Mouse (Mus musculus) small intestine, adult 2 months (tissue): Measurements from ENCODE around the gene Zfp524. TPM values are rescaled to one million over a fixed set of nuclear protein-coding genes. Genes with fewer than 3 reads are reported as not detected.

Experiments used
- H3K27ac ChIP-seq: fragments of 200-500 bp; 2 replicates; pipeline ENCODE4 v1.5.1; 2012; ENCODE audit warnings: low read depth, low read length, control low read depth, inconsistent platforms; ENCODE audit not compliant: insufficient read depth
- H3K27me3 ChIP-seq: fragments of 200-500 bp; 2 replicates; pipeline ENCODE4 v1.6.1; 2012; ENCODE audit warnings: mild to moderate bottlenecking, moderate library complexity, low read length, inconsistent platforms; ENCODE audit not compliant: control insufficient read depth, insufficient read depth
- H3K36me3 ChIP-seq: fragments of 200-500 bp; 2 replicates; pipeline ENCODE4 v1.6.1; 2012; ENCODE audit warnings: mild to moderate bottlenecking, low read length, control low read depth, inconsistent platforms; ENCODE audit not compliant: control insufficient read depth, insufficient read depth
- H3K4me1 ChIP-seq: fragments of 200-500 bp; 2 replicates; pipeline ENCODE4 v1.6.1; 2012; ENCODE audit warnings: low read length, inconsistent platforms, mixed read lengths; ENCODE audit not compliant: control insufficient read depth, insufficient read depth, insufficient read length
- H3K4me3 ChIP-seq: fragments of 200-500 bp; 2 replicates; pipeline ENCODE4 v1.5.1; 2012; ENCODE audit warnings: low read depth, mild to moderate bottlenecking, control low read depth, inconsistent platforms, low read length, moderate library complexity
- CTCF ChIP-seq: fragments of 200-500 bp; IDR thresholded peaks from 2 replicates; pipeline ENCODE4 v1.5.1; 2012; ENCODE audit warnings: low read depth, mild to moderate bottlenecking, control low read depth, inconsistent platforms, low read length, moderate library complexity, mixed read lengths; ENCODE audit not compliant: insufficient replicate concordance, insufficient read length; ENCODE audit errors: extremely low read depth
- POLR2A ChIP-seq: fragments of 200-500 bp; IDR thresholded peaks from 2 replicates; pipeline ENCODE4 v1.6.1; 2012; ENCODE audit warnings: low read depth, mild to moderate bottlenecking, control low read depth, inconsistent platforms, low read length, moderate library complexity
- WGBS: fragments of 180-500 bp; shearing (Covaris S2); methylation state at CpG from one replicate; pipeline ENCODE4 v1.1.7; 2018; 5-methylcytosine and 5-hydroxymethylcytosine counted together
- polyA plus RNA-seq: library from polyadenylated mRNA; depleted of rRNA; stranded (reverse); fragments of >200 nt; gene quantifications from 2 replicates; pipeline ENCODE4 v1.2.3, GENCODE M21; 2012

Zfp524 gene
- polyA plus RNA-seq, 1 experiment = 51.0 TPM

DNA sequence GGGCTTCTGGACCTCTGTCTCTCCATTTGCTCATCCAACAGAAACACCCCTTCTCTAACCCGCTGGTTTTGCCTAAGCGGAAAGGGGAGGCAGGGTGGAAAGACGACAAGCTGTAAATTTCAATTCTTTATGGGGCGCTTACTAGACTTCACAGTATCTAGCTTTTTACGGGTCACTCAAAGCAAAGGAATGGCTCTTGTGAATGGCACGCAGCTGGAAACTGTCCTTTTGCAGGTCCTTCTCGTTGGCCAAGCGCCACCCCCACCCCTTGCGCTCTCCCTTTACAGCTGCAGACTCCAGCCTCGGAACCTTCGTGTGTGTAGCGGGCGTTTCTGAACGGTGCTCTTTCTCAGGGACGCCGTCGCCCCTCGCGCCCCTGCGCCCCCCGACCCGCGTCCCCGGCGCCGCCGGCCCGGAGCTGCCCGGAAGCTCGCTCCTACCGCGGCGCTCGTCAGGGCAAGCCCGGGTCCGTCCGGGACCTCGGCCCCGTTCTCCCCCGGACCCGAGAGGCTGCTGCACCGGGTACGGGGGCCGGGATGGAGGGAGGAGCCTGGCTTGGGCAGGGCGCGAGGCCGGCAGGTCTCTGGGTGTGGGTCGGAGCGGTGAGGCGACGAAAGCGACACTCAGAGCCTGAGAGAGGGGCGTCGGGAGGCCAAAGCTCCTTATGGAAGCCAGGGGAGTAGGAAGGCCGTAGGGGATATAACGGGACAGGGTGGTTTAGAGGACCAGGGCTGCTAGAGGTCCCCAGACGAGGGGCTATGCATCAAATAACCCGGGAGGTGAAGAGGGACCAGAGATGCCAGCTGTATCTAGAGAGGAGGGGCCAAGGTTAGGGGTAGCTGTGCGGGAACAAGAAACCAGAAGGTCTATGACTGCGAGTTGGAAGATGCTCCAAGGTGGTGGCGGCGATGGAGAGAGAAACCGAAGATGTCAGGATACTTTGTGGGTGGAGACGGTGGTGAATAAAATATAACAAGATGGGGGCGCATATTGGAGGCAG, 37.3 kb downstream of the Zfp524 start, which contains the start of gene Zfp580:
Zfp580 (plus strand) TSS at position 346 of the 1,000 bp plus-strand sequence.
- Histone ChIP-seq H3K27ac (no peak within 1 kb of the TSS), H3K27me3 (peaks cover 57% of the 10 kb centered on the region), H3K4me3 (peak within 1 kb of the TSS; percentile 82), H3K36me3 (no peaks in the 10 kb centered on the region), H3K4me1 (peaks cover 4% of the 10 kb centered on the region)
- WGBS = 2% methylated on average over 65 of the region's 65 CpGs
- TF ChIP-seq CTCF = no peak
- peak; percentile 27; the same call in 1 of the 2 replicates for TF ChIP-seq POLR2A

DNA sequence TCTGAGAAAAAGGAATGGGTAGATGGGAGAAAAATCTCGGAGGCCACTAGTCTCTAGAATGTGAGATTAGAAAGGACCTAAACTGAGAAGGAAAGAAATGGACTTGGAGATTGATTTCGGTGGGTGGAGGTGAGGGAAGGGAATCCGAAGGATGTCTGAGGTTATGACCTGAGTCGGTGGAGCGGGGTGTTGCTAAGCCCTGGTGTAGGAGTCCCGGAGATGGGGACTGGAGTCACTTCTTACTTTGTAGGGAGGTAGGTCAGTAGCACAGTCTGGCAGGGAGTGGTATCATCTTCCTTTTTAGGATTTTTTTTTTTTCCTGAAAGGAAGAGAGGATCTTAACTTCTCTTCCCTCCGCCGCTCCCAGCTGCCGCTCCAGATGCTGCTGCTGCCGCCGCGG, 38.2 kb downstream of the Zfp524 start:
- Histone ChIP-seq H3K27ac (no peak overlapping the region), H3K36me3 (no peaks in the 10 kb centered on the region), H3K4me1 (peaks cover 6% of the 10 kb centered on the region), H3K27me3 (peaks cover 64% of the 10 kb centered on the region), H3K4me3 (peak overlapping the region; percentile 18; the same call in 1 of the 2 replicates)
- no peak for TF ChIP-seq POLR2A
- no peak for TF ChIP-seq CTCF
- WGBS = 9% methylated on average over 12 of the region's 12 CpGs

DNA sequence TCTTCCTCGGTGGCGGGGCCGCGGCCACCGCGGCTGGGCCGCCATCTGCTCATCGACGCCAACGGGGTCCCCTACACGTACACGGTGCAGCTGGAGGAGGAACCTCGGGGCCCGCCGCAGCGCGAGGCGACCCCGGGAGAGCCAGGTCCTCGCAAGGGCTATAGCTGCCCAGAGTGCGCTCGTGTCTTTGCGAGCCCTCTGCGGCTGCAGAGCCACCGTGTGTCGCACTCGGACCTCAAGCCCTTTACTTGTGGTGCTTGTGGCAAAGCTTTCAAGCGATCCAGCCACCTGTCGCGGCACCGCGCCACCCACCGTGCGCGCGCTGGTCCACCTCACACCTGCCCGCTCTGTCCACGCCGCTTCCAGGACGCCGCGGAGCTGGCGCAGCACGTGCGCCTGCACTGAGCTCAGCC, 38.7 kb downstream of the Zfp524 start:
- 8% methylated on average over 45 of the region's 45 CpGs for WGBS
- H3K27me3 ChIP-seq = peaks cover 64% of the 10 kb centered on the region
- H3K4me1 ChIP-seq = peaks cover 6% of the 10 kb centered on the region
- TF ChIP-seq CTCF = no peak
- TF ChIP-seq POLR2A = no peak
- H3K27ac ChIP-seq = no peak overlapping the region
- H3K36me3 ChIP-seq = no peaks in the 10 kb centered on the region
- H3K4me3 ChIP-seq = peak overlapping the region; percentile 18

DNA sequence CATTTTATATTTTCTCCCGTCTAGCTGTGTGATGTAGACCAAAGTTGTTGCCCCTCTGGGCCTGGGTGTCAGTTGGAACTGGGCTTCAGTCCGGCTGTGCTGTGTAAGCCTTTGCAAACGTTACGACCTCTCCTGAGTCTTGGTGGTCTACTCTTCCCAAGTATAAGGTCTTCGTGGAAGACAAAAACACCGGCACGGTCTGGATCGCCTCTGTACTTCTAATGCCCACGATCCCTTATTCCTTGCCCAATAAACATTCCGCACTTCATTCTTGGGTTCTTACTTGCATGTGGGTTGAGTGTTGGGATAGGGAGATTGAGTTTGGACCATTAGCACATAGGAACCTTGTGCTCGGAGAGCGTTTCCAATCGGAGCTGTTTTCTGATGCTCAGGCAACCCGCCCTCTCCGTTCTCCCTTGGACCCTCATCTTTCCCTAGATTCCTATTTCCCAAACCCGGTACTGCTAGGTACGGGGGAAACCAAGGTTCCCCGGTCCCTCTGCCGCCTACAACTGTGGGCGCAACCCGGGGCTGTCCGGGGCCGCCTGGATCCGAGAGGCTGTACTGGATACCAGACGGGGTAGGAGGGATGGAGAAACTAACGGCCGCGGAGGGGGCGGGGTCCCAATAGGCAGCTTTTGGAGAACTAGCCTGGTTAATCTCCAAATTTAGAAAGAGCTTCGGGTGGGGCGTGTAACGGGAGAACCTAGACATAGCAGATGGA, 39.4 kb downstream of the Zfp524 start:
- Histone ChIP-seq H3K4me1 (peaks cover 6% of the 10 kb centered on the region), H3K4me3 (no peak overlapping the region), H3K27ac (no peak overlapping the region), H3K36me3 (no peaks in the 10 kb centered on the region), H3K27me3 (peaks cover 65% of the 10 kb centered on the region)
- TF ChIP-seq POLR2A = no peak
- TF ChIP-seq CTCF = no peak
- WGBS = 19% methylated on average over 32 of the region's 32 CpGs

- WGBS = 4% methylated on average over 55 of the region's 55 CpGs
- Histone ChIP-seq H3K27ac (no peak overlapping the region), H3K4me3 (peak overlapping the region; percentile 28), H3K4me1 (peaks cover 10% of the 10 kb centered on the region), H3K27me3 (peaks cover 53% of the 10 kb centered on the region), H3K36me3 (no peaks in the 10 kb centered on the region)
- TF ChIP-seq POLR2A (no peak), CTCF (no peak)
These were observed 42.5 kb downstream of the Zfp524 start for GRCm38 (mm10) chr7:5056651-5057263.

GRCm38 (mm10) chr7:5057381-5057780, 43.2 kb downstream of the Zfp524 start:
- TF ChIP-seq CTCF = no peak
- TF ChIP-seq POLR2A = no peak
- 40% methylated on average over 8 of the region's 8 CpGs for WGBS
- Histone ChIP-seq H3K4me1 (peaks cover 10% of the 10 kb centered on the region), H3K36me3 (no peaks in the 10 kb centered on the region), H3K4me3 (no peak overlapping the region), H3K27me3 (peaks cover 46% of the 10 kb centered on the region), H3K27ac (no peak overlapping the region)
